Mouse (Mus musculus): ENCODE measurements around the gene Ddx42.

DNA sequence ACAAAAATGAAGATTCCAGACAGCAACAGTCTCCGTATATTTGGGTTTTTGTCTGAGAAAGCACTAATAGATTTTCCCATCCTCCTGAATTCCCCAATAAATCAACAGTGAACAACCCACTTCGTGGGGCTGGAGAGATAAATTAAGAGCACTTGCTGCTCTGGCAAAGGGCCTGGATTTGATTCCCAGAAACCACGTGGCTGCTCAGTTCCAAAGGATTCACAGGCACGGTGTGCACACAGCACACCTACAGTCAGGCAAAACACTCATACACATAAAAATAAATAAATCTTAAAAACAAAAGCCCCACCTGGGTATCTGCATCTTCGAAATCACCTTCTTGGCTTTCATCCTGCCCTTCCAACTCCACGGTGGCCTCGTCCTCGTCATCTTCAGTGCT lies 4.0 kb upstream of the Ddx42 start:
- TF ChIP-seq POLR2A (IDR thresholded peaks at IDR 0.05; ENCODE audit: borderline replicate concordance, control insufficient read depth, low read depth, low read length) (no peak), CTCF (IDR thresholded peaks at IDR 0.05; ENCODE audit: control insufficient read depth, insufficient read depth, low read length) (no peak)

All from bone marrow, adult 2 months (tissue).